Mouse (Mus musculus) cerebellum, adult 18-20 months (tissue): ENCODE data around the gene Efcab2.

ENCODE experiments used
- DNase-seq, 2 experiments: peaks; one replicate each; pipeline ENCODE4 v3.0.0; 2021

Gene Efcab2

GRCm38 (mm10) chr1:178486828-178487227 is 80.9 kb downstream of the Efcab2 start:
- no peak for DNase-seq

- no peak for DNase-seq
These were observed 83.2 kb downstream of the Efcab2 start for GRCm38 (mm10) chr1:178489127-178489526.

- no peak for DNase-seq
These were observed 85.8 kb downstream of the Efcab2 start for GRCm38 (mm10) chr1:178491733-178492132.

- no peak for DNase-seq
These were observed 86.6 kb downstream of the Efcab2 start for GRCm38 (mm10) chr1:178492493-178492892.

GRCm38 (mm10) chr1:178496186-178496585 is 90.3 kb downstream of the Efcab2 start:
- DNase-seq, result no peak

- DNase-seq, result peak; percentile 28 to 37
These were observed 91.0 kb downstream of the Efcab2 start for GRCm38 (mm10) chr1:178496841-178497240.

- DNase-seq, result no peak
These were observed 101.1 kb downstream of the Efcab2 start for GRCm38 (mm10) chr1:178506938-178507337.

GRCm38 (mm10) chr1:178512323-178513031 is 106.6 kb downstream of the Efcab2 start:
- DNase-seq, result no peak

- DNase-seq, result no peak
These were observed 108.1 kb downstream of the Efcab2 start for GRCm38 (mm10) chr1:178513954-178514353.

- DNase-seq, result no peak
These were observed 110.0 kb downstream of the Efcab2 start for GRCm38 (mm10) chr1:178515839-178516238.

GRCm38 (mm10) chr1:178522389-178522788 is 116.5 kb downstream of the Efcab2 start:
- DNase-seq, result no peak

- DNase-seq, result no peak
These were observed 117.3 kb downstream of the Efcab2 start for GRCm38 (mm10) chr1:178523152-178523551.

GRCm38 (mm10) chr1:178527185-178527546 is 121.3 kb downstream of the Efcab2 start:
- DNase-seq, result peak; percentile 72 to 82

GRCm38 (mm10) chr1:178527547-178528361 is 121.9 kb downstream of the Efcab2 start:
- peak; percentile 45 to 66 for DNase-seq

- peak; percentile 70 to 76 for DNase-seq
These were observed 122.8 kb downstream of the Efcab2 start, which contains the start of gene Kif26b for GRCm38 (mm10) chr1:178528431-178529351. TSS of gene Kif26b (plus strand) at chr1:178529125.

- peak; percentile 33 to 56 for DNase-seq
These were observed 123.8 kb downstream of the Efcab2 start for GRCm38 (mm10) chr1:178529512-178530300.

GRCm38 (mm10) chr1:178530301-178531078 is 124.6 kb downstream of the Efcab2 start:
- peak; percentile 93 to 95 for DNase-seq
